Mouse (Mus musculus): ENCODE results near the gene Ifrd1. TPM values are rescaled to one million over a fixed set of nuclear protein-coding genes. Genes with fewer than 3 reads are reported as not detected.
"Not testable (repeated sequence)": the region's sequence is repeated elsewhere in the genome, so short reads cannot be mapped to it uniquely, and the experiment has no call there.

The Ifrd1 gene
- polyA plus RNA-seq, 1 experiment from 2014 or later = 198 TPM

DNA sequence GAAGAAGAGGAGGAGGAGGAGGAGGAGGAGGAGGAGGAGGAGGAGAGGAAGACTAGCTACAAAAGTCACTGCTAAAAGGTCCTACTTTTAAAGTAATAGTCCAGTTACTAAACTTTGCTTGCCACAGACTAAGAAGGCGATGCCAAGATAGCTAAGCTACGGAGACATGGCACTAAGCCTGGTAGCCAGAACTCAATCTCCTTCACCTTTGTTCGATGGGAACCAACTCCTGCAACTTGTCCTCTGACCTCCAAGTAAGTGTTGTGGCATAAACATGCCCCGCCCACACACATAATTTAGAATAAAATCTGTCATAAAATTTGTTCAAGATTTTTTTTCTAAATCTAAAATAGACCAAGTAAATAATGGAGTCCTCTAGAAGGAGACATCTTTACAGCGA is 50.3 kb downstream of the Ifrd1 start:
- Histone ChIP-seq H3K4me1 (ENCODE audit: control insufficient read depth, insufficient read depth, low read length) (no peaks in the 10 kb centered on the region), H3K9me3 (ENCODE audit: control insufficient read depth, low read length) (no peaks in the 10 kb centered on the region), H3K9ac (ENCODE audit: low read length) (no peak overlapping the region), H3K36me3 (ENCODE audit: control insufficient read depth, insufficient read depth, low read length) (peaks cover 5% of the 10 kb centered on the region; the same call in 1 of the 2 replicates), H3K27ac (ENCODE audit: low read depth, low read length) (no peak overlapping the region), H3K27me3 (ENCODE audit: control insufficient read depth, insufficient read depth, low read length) (no peaks in the 10 kb centered on the region), H3K4me3 (ENCODE audit: low read depth, low read length) (no peak overlapping the region), H3K4me2 (no peak overlapping the region)
- WGBS = 88% methylated on average over 5 of the region's 5 CpGs
- DNase-seq (ENCODE audit: low spot score, missing footprints) (no peak), ATAC-seq (ENCODE audit: low FRiP score) (no peak)

DNA sequence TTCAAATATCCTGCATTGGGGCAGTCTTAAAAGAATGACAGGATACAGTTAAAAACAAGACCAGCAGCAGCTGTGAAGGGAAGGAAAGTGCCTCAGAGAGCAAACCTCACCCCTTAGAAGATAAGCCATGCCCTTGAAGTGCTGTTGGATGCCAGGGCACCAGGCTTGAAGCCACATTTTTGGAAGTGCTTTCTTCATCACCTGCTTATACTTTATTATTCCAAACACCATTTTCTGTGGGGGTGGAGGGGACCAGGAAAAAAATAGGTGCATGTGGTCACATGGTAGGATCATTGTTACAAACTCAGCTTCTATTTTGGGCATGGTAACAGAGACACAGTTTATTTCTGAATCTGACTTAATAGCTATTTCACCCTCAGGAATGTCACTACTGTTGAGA is 50.8 kb downstream of the Ifrd1 start:
- DNase-seq (ENCODE audit: low spot score, missing footprints) (no peak), ATAC-seq (ENCODE audit: low FRiP score) (no peak)
- Histone ChIP-seq H3K4me3 (ENCODE audit: low read depth, low read length) (no peak overlapping the region), H3K36me3 (ENCODE audit: control insufficient read depth, insufficient read depth, low read length) (peaks cover 2% of the 10 kb centered on the region; the same call in 1 of the 2 replicates), H3K9ac (ENCODE audit: low read length) (no peak overlapping the region), H3K4me2 (no peak overlapping the region), H3K27ac (ENCODE audit: low read depth, low read length) (no peak overlapping the region), H3K9me3 (ENCODE audit: control insufficient read depth, low read length) (no peaks in the 10 kb centered on the region), H3K27me3 (ENCODE audit: control insufficient read depth, insufficient read depth, low read length) (no peaks in the 10 kb centered on the region), H3K4me1 (ENCODE audit: control insufficient read depth, insufficient read depth, low read length) (no peaks in the 10 kb centered on the region)

DNA sequence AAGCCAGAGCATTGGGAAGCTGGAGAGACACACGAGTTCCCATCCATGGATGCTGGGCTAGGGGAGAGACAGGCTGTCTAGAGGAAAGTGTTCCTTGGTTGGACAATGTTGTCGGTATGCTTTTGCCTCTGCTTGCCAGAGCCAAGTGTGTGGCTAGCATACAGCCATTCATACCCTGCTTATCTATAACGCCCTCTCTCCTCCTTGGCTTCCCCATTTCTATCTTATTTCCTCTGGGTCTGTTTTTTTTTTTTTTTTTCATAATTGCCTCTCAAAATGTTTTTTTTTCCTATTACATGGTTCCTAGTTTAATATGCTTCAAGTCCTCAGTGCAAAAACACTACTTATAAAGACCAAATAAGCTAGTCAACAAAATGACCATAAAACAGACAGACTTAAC is 62.8 kb downstream of the Ifrd1 start:
- ATAC-seq (ENCODE audit: low FRiP score) (no peak), DNase-seq (ENCODE audit: low spot score, missing footprints) (no peak)
- Histone ChIP-seq H3K4me2 (no peak overlapping the region), H3K36me3 (ENCODE audit: control insufficient read depth, insufficient read depth, low read length) (no peaks in the 10 kb centered on the region), H3K4me1 (ENCODE audit: control insufficient read depth, insufficient read depth, low read length) (no peaks in the 10 kb centered on the region), H3K27me3 (ENCODE audit: control insufficient read depth, insufficient read depth, low read length) (no peaks in the 10 kb centered on the region), H3K27ac (ENCODE audit: low read depth, low read length) (no peak overlapping the region), H3K4me3 (ENCODE audit: low read depth, low read length) (no peak overlapping the region), H3K9ac (ENCODE audit: low read length) (no peak overlapping the region), H3K9me3 (ENCODE audit: control insufficient read depth, low read length) (no peaks in the 10 kb centered on the region)
- 89% methylated on average over 3 of the region's 3 CpGs for WGBS

DNA sequence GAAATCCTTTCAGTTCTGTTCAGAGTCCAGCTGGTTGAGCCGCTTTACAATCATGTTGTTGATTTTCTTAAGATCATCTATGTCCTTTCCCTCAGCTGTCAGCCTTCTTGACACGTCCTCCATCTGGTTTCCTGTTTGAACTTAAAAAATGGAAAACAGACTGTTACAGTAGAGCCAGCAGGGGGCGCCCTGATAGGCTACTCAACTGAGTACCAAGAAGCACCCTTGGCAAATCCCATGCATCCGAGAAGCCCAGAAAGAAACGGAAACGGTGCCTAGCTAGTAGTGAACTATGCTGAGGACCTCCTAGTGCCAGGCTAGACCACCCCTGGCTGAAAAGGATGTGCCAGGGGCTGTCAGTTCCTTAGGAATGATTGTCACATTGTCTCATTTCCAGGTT is 71.2 kb downstream of the Ifrd1 start:
- no peak overlapping the region for H3K4me2 ChIP-seq
- H3K27me3 ChIP-seq (ENCODE audit: control insufficient read depth, insufficient read depth, low read length) = no peaks in the 10 kb centered on the region
- no peak overlapping the region for H3K27ac ChIP-seq (ENCODE audit: low read depth, low read length)
- no peaks in the 10 kb centered on the region for H3K9me3 ChIP-seq (ENCODE audit: control insufficient read depth, low read length)
- no peak for ATAC-seq (ENCODE audit: low FRiP score)
- H3K36me3 ChIP-seq (ENCODE audit: control insufficient read depth, insufficient read depth, low read length) = no peaks in the 10 kb centered on the region
- no peak overlapping the region for H3K9ac ChIP-seq (ENCODE audit: low read length)
- H3K4me1 ChIP-seq (ENCODE audit: control insufficient read depth, insufficient read depth, low read length) = no peaks in the 10 kb centered on the region
- 69% methylated on average over 6 of the region's 6 CpGs for WGBS
- H3K4me3 ChIP-seq (ENCODE audit: low read depth, low read length) = no peak overlapping the region
- DNase-seq (ENCODE audit: low spot score, missing footprints) = no peak

DNA sequence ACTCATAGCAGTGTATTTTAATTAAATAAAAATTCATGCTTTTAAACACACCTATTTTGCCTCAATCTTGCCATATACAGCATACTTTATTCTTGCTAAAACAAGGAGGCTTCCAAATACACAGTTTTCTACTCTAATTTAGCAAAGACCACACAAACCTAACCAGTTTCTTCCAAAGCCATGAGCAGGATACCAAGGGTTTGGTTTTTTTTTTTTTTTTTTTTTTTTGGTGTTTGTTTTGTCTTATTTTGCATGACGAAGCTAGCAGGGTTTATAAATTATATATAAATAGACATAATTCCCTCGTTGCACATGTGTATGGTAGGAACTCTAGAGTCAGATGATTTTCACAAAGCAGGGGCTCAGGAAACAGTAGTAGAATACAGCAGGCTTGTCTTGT is 72.1 kb downstream of the Ifrd1 start:
- no peak for DNase-seq (ENCODE audit: low spot score, missing footprints)
- Histone ChIP-seq H3K27me3 (ENCODE audit: control insufficient read depth, insufficient read depth, low read length) (no peaks in the 10 kb centered on the region), H3K36me3 (ENCODE audit: control insufficient read depth, insufficient read depth, low read length) (no peaks in the 10 kb centered on the region), H3K9ac (ENCODE audit: low read length) (no peak overlapping the region), H3K4me1 (ENCODE audit: control insufficient read depth, insufficient read depth, low read length) (no peaks in the 10 kb centered on the region), H3K4me3 (ENCODE audit: low read depth, low read length) (no peak overlapping the region), H3K27ac (ENCODE audit: low read depth, low read length) (no peak overlapping the region), H3K4me2 (no peak overlapping the region), H3K9me3 (ENCODE audit: control insufficient read depth, low read length) (no peaks in the 10 kb centered on the region)
- 76% methylated on average over 2 of the region's 2 CpGs for WGBS
- ATAC-seq (ENCODE audit: low FRiP score) = no peak

DNA sequence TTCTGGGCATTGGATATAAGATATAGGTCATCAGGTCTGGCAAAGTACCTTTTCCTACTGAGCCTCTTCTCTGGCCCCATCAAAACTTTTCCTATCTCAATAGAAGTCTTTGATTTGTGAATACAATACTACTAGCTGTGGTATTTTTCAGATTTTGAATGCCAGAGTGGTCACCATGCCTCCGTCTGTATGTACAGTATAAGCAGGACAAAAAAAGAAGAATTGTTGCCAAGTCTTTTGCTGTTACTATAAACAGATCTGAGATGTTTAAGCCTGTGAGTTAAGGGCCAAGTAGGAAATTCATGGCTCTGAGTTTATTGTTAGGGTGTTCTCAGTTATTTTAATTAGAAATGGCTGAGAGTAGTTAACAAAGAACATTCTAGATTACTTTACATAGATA is 73.1 kb downstream of the Ifrd1 start:
- not testable (repeated sequence) for ATAC-seq (ENCODE audit: low FRiP score); H3K4me2 ChIP-seq; H3K36me3 ChIP-seq (ENCODE audit: control insufficient read depth, insufficient read depth, low read length); H3K9ac ChIP-seq (ENCODE audit: low read length); H3K27me3 ChIP-seq (ENCODE audit: control insufficient read depth, insufficient read depth, low read length); H3K27ac ChIP-seq (ENCODE audit: low read depth, low read length); H3K4me1 ChIP-seq (ENCODE audit: control insufficient read depth, insufficient read depth, low read length); H3K9me3 ChIP-seq (ENCODE audit: control insufficient read depth, low read length); H3K4me3 ChIP-seq (ENCODE audit: low read depth, low read length); DNase-seq (ENCODE audit: low spot score, missing footprints)
- WGBS = 74% methylated on average over 1 of the region's 1 CpGs

DNA sequence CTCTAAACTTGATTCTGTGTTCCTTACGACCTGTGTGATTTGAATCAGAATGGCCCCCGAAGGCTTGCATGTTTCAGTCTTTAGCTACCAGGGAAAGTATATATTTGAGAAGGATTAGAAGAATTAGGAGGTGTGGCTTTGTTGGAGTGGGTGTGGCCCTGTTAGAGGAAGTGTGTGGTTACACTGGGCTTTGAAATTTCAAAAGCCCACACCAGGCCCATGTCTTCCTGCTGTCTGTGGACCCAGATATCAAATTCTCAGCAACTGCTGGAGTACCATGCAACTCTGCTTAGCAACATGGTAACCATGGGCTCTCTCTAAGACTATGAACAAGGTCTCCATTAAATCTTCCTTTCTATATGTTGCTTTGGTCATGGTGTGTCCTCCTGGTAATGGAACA is 76.7 kb downstream of the Ifrd1 start:
- WGBS = 88% methylated on average over 2 of the region's 2 CpGs
- no peak overlapping the region for H3K9ac ChIP-seq (ENCODE audit: low read length)

DNA sequence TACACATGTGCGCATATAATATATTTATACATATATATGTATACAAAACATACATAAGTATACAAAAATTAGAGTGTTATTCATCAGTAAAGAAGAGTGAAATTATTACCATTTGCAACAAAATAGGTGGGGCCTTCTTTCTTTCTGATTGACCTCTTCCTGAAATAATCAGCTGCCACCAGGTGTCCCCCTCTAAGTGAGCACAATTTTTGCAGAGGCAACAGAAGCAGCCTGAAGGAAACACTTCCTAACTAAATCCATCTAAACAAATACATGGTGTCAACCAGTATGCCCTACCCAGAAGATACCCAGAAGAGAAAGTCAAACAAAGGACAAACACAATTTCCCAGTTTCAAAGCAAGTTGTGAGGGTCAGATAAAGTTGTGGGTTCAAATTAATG is 78.6 kb downstream of the Ifrd1 start:
- Histone ChIP-seq H3K9me3 (ENCODE audit: control insufficient read depth, low read length) (no peaks in the 10 kb centered on the region), H3K4me3 (ENCODE audit: low read depth, low read length) (no peak overlapping the region), H3K27ac (ENCODE audit: low read depth, low read length) (no peak overlapping the region), H3K27me3 (ENCODE audit: control insufficient read depth, insufficient read depth, low read length) (no peaks in the 10 kb centered on the region), H3K9ac (ENCODE audit: low read length) (no peak overlapping the region), H3K4me2 (no peak overlapping the region), H3K4me1 (ENCODE audit: control insufficient read depth, insufficient read depth, low read length) (no peaks in the 10 kb centered on the region), H3K36me3 (ENCODE audit: control insufficient read depth, insufficient read depth, low read length) (no peaks in the 10 kb centered on the region)
- 97% methylated on average over 1 of the region's 1 CpGs for WGBS
- DNase-seq (ENCODE audit: low spot score, missing footprints) (no peak), ATAC-seq (ENCODE audit: low FRiP score) (no peak)

More for the DNA sequence above, 76.7 kb downstream of the Ifrd1 start:
- Histone ChIP-seq H3K36me3 (ENCODE audit: control insufficient read depth, insufficient read depth, low read length) (no peaks in the 10 kb centered on the region), H3K27ac (ENCODE audit: low read depth, low read length) (no peak overlapping the region), H3K9me3 (ENCODE audit: control insufficient read depth, low read length) (no peaks in the 10 kb centered on the region), H3K4me3 (ENCODE audit: low read depth, low read length) (no peak overlapping the region), H3K27me3 (ENCODE audit: control insufficient read depth, insufficient read depth, low read length) (no peaks in the 10 kb centered on the region), H3K4me1 (ENCODE audit: control insufficient read depth, insufficient read depth, low read length) (no peaks in the 10 kb centered on the region), H3K4me2 (no peak overlapping the region)
- DNase-seq (ENCODE audit: low spot score, missing footprints) = no peak
- ATAC-seq (ENCODE audit: low FRiP score) = peak; percentile 19; the same call in 1 of the 2 replicates

DNA sequence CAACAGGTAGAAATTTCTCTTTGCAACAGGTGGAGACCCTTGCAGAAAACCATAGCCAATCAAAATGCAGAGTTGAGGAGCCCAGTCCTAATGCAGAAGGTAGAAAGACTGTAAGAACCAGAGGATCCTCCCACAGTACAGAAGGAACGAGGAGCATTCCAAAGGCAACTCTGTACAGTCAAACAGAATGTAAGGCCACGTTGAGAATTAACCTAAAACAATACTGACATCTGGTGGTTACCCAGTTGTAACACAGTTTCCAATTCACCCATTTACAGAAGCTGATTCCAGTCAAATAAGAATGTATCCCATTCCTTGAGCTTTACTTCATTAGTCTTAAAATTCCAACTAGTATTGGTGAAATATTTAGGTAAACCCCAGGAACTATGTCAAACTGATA is 83.7 kb downstream of the Ifrd1 start:
- no peaks in the 10 kb centered on the region for H3K9me3 ChIP-seq (ENCODE audit: control insufficient read depth, low read length)
- H3K27ac ChIP-seq (ENCODE audit: low read depth, low read length) = no peak overlapping the region
- no peak overlapping the region for H3K4me3 ChIP-seq (ENCODE audit: low read depth, low read length)
- no peak overlapping the region for H3K4me2 ChIP-seq
- no peaks in the 10 kb centered on the region for H3K36me3 ChIP-seq (ENCODE audit: control insufficient read depth, insufficient read depth, low read length)
- H3K4me1 ChIP-seq (ENCODE audit: control insufficient read depth, insufficient read depth, low read length) = no peaks in the 10 kb centered on the region
- DNase-seq (ENCODE audit: low spot score, missing footprints) (peak; percentile 87), ATAC-seq (ENCODE audit: low FRiP score) (peak; percentile 59; the same call in 1 of the 2 replicates)
- H3K27me3 ChIP-seq (ENCODE audit: control insufficient read depth, insufficient read depth, low read length) = no peaks in the 10 kb centered on the region
- 17% methylated on average over 2 of the region's 2 CpGs for WGBS
- H3K9ac ChIP-seq (ENCODE audit: low read length) = no peak overlapping the region

DNA sequence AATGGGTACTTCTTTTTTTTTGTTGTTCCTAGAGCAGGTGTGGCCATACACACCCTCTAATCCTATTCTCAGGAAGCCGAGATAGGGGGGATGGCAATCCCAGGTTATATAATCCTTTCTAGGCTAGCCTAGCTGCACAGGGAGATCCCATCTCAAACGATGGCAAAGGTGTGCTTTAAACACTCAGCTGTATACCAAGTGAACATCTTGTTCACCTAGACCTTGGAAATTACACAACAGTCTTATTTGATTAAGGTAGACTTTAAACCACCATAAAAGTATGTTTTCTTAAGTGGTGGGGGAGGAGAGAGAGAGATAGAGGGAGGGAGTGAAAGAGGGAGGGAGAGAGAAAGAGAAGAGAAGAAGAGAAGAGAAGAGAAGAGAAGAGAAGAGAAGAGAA is 87.5 kb downstream of the Ifrd1 start:
- DNase-seq (ENCODE audit: low spot score, missing footprints) (no peak), ATAC-seq (ENCODE audit: low FRiP score) (no peak)
- WGBS = 77% methylated on average over 2 of the region's 2 CpGs
- Histone ChIP-seq H3K4me3 (ENCODE audit: low read depth, low read length) (no peak overlapping the region), H3K27me3 (ENCODE audit: control insufficient read depth, insufficient read depth, low read length) (no peaks in the 10 kb centered on the region), H3K4me1 (ENCODE audit: control insufficient read depth, insufficient read depth, low read length) (no peaks in the 10 kb centered on the region), H3K4me2 (no peak overlapping the region), H3K27ac (ENCODE audit: low read depth, low read length) (no peak overlapping the region), H3K9me3 (ENCODE audit: control insufficient read depth, low read length) (no peaks in the 10 kb centered on the region), H3K9ac (ENCODE audit: low read length) (no peak overlapping the region), H3K36me3 (ENCODE audit: control insufficient read depth, insufficient read depth, low read length) (no peaks in the 10 kb centered on the region)

All from midbrain, embryonic 11.5 days (tissue).